Mouse (Mus musculus) adrenal gland, adult 8-10 months (tissue): ENCODE measurements around the gene Izumo1r. TPM values are rescaled to one million over a fixed set of nuclear protein-coding genes. Genes with fewer than 3 reads are reported as not detected.

Source experiments
- DNase-seq: peaks from one replicate; pipeline ENCODE4 v3.0.0; 2022
- total RNA-seq, 4 experiments: library from RNA; stranded (reverse); gene quantifications; 2 replicates each; pipeline ENCODE4 v1.2.4; 2022

Izumo1r gene
- total RNA-seq = not detected

GRCm38 (mm10) chr9:14903581-14904378 lies at the start of gene Izumo1r:
Izumo1r (minus strand) TSS chr9:14903949.
- DNase-seq = no peak

DNA sequence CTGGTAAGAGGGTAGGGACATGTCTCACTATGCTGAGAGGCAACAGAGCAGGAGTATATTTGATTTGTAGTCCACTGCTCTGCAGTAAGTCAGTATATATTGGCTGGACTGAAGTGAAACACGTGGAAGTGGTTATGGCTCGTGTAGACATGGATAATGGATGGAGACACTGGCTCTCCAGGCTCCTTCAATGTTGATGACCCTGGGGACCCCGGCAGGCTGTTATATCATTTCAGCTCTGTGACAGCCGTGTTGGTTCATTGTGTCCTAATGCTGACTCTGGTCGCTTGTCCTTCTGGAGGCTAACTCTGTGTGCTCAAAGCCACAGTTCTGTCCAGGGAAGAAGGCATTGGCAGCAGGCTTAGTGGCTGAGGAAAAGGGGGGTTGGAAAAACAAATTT lies 47.3 kb upstream of the Izumo1r start:
- DNase-seq = no peak

DNA sequence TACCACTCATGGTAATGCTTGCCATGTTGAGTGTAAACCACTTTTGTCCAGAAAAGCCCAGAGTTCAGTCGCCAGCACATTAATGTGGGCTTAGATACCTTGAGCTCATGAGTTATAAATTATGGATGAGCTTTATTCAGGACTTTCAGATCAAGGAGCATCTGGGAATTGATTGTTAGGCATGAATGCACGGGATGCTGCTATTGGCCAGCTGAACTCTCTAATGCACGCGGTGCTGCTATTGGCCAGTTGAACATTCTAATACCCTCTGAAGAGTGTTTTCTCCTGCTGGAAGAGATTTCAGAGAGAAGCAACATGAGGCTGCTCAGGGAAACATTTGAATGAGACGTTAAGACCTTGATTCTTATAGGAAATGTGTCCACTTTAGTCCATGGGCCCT lies 45.1 kb upstream of the Izumo1r start:
- DNase-seq = no peak

- DNase-seq = no peak
Measured at GRCm38 (mm10) chr9:14946677-14947076, 42.9 kb upstream of the Izumo1r start.

DNA sequence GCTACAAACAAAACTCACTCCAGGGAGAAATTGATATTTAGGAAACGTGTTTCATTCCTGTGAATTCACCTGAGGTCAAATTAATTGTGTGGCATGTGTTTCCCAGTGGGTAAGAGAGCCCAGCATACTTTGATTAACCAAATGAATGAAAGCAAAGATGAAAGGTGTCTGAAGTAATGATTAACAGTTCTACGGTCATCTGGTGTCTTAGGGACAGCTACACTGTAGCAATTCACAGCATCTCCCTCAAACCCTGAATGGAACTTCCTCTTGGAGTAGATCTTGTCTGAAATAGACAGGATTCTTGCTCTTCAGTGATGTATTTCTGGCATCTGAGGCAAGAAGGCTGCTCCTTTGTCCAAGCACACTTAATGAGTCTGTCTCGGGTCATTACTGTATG lies 42.2 kb upstream of the Izumo1r start:
- no peak for DNase-seq

DNA sequence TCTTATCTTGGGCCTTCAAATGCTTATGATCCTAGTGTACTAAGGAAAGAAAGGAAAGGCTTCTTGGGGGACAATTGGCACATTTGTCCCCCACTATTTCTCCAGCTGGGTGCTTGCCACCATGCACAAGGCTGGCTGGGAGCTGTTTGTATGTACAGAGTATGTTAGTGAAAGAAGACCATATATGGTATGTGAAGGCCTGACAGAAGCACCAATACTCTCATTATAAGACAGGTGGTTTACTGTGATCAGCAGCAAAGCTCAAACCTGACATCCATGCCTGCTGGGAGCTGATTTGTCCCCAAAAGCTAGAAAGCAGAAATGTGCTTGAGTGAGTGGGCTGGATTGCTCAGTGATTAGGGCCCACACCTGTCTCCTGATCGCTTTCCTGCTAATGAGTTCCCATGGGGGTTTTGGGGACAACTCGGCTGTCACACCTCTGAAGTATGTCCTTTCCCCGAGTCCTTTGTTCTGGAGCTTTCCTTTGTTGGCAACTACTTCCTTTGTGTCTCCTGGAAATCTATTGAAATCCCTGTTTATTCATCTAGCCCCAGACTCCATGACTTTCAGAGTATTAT lies 38.5 kb upstream of the Izumo1r start:
- DNase-seq = no peak

DNA sequence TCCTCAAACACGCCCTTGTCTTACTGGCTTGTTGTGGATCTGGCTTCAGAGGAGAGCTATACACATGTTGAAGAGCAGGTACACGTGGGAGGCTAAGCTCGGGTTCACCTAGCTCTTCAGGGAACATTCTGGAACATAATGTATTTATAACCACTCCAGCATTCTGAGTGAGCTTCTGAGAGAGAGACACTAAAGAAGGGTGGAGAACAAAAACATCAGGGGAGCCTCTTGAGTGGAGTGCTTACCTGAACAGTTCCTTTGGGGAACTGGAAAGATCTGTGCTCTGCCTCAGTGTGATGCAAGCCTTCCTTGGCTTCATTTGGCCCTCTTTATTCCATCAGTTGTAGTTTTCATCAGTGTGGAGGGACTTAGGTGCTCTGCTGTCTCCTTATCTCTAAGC lies 35.9 kb upstream of the Izumo1r start:
- DNase-seq = no peak

- no peak for DNase-seq
Measured at GRCm38 (mm10) chr9:14937308-14937707, 33.6 kb upstream of the Izumo1r start.

GRCm38 (mm10) chr9:14934851-14935250 lies 31.1 kb upstream of the Izumo1r start:
- no peak for DNase-seq

DNA sequence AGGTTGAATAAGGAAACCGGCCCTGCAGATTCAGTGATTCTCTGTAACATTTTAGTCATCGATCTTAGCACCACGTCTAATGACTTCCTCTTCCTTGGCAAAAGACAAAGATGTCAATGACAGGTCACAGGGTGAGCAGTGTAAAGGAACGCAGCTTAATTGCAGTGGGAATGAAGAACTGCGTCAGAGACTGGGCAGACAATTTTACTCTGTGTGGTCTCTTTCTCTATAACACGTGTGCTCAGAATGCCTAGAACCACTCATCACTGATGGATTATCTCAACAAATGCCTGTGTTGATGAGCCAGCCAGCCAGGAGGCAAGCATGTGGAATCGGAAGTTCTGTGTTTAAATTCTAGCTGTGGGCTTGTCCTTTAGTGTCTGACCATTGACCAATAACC lies 28.2 kb upstream of the Izumo1r start:
- DNase-seq = no peak

- DNase-seq = no peak
Measured at GRCm38 (mm10) chr9:14931211-14931610, 27.5 kb upstream of the Izumo1r start.

DNA sequence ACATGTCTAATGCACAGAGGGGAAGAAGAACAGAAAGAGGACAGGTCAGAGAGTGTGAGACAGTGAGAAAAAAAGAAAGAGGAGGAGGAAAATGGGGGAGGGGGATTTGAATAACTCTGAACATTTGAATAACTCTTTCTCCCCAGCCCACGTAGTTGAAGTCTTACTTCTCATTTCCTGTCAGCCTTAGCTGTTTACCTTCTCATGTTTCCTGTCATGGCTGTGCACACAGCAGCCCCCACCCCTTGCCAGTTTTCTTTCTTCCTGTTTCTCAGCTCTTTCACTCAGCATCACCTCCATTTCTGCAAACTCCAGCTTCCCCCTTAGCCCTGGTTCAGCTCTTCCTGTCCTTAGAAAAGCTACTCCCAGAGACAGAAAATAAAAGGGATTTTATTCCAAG lies 22.8 kb upstream of the Izumo1r start:
- DNase-seq = no peak

- DNase-seq = no peak
Measured at GRCm38 (mm10) chr9:14923625-14924024, 19.9 kb upstream of the Izumo1r start.

DNA sequence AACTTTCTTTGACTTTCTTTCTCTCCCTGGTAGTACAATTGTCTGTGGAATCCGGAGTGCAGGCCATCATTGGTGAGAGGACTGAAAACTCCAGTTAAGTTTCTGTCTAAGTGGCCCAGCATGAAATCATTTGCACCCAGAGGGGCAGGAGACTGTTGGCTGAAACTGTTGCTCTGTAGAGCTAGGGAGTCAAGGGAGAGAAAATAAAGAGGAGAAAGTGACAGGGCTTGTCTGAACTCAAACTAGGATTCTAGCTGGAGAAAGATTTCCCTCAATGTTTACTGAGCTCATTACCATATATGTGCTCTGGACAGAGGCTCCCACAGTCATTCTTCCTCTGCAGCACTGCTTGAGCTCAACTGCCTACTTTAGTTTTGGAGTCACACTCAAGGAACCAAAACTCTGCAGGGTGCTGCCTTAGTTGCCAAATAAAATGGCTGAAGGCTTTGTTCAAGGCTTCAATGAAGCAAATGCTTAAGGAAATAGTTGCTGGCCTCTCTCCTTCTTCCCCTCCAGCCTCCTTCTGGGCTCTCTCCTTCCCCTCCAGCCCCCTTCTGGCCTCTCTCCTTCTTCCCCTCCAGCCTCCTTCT lies 18.3 kb upstream of the Izumo1r start:
- DNase-seq = no peak

- DNase-seq = no peak
Measured at GRCm38 (mm10) chr9:14921254-14921653, 17.5 kb upstream of the Izumo1r start.

GRCm38 (mm10) chr9:14920608-14921007 lies 16.9 kb upstream of the Izumo1r start:
- no peak for DNase-seq

- no peak for DNase-seq
Measured at GRCm38 (mm10) chr9:14918825-14919668, 15.3 kb upstream of the Izumo1r start.

DNA sequence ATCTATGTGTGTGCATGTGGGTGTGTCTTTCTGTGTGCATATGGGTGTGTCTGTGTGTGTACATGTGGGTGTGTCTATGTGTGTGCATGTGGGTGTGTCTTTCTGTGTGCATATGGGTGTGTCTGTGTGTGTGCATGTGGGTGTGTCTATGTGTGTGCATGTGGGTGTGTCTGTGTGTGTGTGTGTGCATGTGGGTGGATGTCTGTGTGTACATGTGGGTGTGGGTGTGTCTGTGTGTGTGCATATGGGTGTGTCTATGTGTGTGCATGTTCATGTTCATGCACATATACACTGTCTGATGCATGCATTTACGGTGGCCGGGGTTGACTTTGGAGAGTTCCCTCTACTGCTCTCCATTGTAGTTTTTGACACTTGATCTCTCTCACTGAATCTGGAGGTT lies 13.9 kb upstream of the Izumo1r start:
- no peak for DNase-seq

- no peak for DNase-seq
Measured at GRCm38 (mm10) chr9:14912037-14912436, 8.3 kb upstream of the Izumo1r start.

GRCm38 (mm10) chr9:14909981-14910380 lies 6.2 kb upstream of the Izumo1r start:
- DNase-seq = no peak

DNA sequence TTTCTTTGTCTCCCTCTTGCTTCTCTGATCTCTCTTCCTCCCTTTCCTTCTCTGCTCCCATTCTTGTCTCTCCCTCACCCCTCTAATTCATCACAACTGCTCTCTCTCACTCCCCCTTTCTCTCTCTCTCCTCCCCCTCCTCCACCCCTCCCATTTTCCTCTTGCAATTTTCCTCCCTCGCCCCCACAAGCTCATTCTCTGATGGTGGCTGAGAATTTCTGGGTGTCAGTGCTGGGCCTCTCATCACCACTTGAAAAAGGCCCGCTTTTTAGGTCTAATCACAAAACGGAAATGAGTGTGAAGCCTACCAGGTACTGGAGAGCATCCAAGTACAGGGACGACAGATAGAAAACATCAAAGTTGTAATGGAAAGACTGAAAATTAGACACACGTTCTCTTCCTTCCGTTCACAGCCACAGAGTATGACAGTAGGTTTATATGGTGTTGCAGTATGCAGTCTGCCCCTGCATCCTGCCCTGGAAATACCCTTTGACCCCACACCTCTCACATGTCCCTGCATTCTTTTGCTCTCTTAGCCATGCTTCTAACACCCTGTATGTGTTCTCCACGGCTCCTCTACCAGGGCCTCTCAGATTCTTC lies 4.2 kb upstream of the Izumo1r start:
- no peak for DNase-seq

- no peak for DNase-seq
Measured at GRCm38 (mm10) chr9:14905956-14906355, 2.2 kb upstream of the Izumo1r start.
